Mouse (Mus musculus) brain, embryonic 14.5 days (tissue): ENCODE data around the gene Usp39. TPM values are rescaled to one million over a fixed set of nuclear protein-coding genes. Genes with fewer than 3 reads are reported as not detected.

Experiments
- DNase-seq: peaks from one replicate; pipeline ENCODE4 v3.0.0-alpha.2; 2011; ENCODE audit warnings: low read depth
- CTCF ChIP-seq: fragments of 200-500 bp; IDR thresholded peaks from 2 replicates; pipeline ENCODE4 v1.5.1; 2012; ENCODE audit warnings: inconsistent platforms, mild to moderate bottlenecking, moderate library complexity, borderline replicate concordance; ENCODE audit not compliant: insufficient read depth, insufficient read length; ENCODE audit errors: extremely low read depth
- POLR2A ChIP-seq: fragments of 200-500 bp; IDR thresholded peaks from 2 replicates; pipeline ENCODE4 v1.6.1; 2012; ENCODE audit warnings: mild to moderate bottlenecking, inconsistent platforms, borderline replicate concordance; ENCODE audit not compliant: poor library complexity, insufficient read depth, insufficient read length, severe bottlenecking; ENCODE audit errors: extremely low read depth
- polyA plus RNA-seq: library from polyadenylated mRNA; depleted of rRNA; stranded (reverse); fragments of >200 nt; gene quantifications from 2 replicates; pipeline ENCODE4 v1.2.3, GENCODE M21; 2012

The Usp39 gene
- polyA plus RNA-seq, 1 experiment, result 47.3 TPM

GRCm38 (mm10) chr6:72383142-72383820 is 38.3 kb upstream of the Usp39 start:
- no peak for DNase-seq
- TF ChIP-seq POLR2A, result no peak
- no peak for TF ChIP-seq CTCF

GRCm38 (mm10) chr6:72382494-72382893 is 37.5 kb upstream of the Usp39 start:
- no peak for DNase-seq
- TF ChIP-seq POLR2A (no peak), CTCF (no peak)

- TF ChIP-seq POLR2A (no peak), CTCF (no peak)
- peak; percentile 41 for DNase-seq
These were observed 35.3 kb upstream of the Usp39 start, which contains the start of gene Vamp5 for GRCm38 (mm10) chr6:72380131-72380770. TSS of gene Vamp5 (minus strand) at chr6:72380468.

GRCm38 (mm10) chr6:72379377-72380130 is 34.6 kb upstream of the Usp39 start:
- no peak for DNase-seq
- TF ChIP-seq CTCF (no peak), POLR2A (no peak)

GRCm38 (mm10) chr6:72378510-72379234 is 33.7 kb upstream of the Usp39 start:
- TF ChIP-seq CTCF (no peak), POLR2A (no peak)
- DNase-seq, result no peak

- no peak for DNase-seq
- no peak for TF ChIP-seq CTCF
- no peak for TF ChIP-seq POLR2A
These were observed 30.0 kb upstream of the Usp39 start for GRCm38 (mm10) chr6:72374820-72375563.

- TF ChIP-seq CTCF (no peak), POLR2A (no peak)
- no peak for DNase-seq
These were observed 29.2 kb upstream of the Usp39 start for GRCm38 (mm10) chr6:72374206-72374605.

GRCm38 (mm10) chr6:72373184-72373583 is 28.2 kb upstream of the Usp39 start:
- TF ChIP-seq POLR2A (no peak), CTCF (no peak)
- DNase-seq, result no peak

GRCm38 (mm10) chr6:72371571-72371970 is 26.6 kb upstream of the Usp39 start:
- DNase-seq, result no peak
- TF ChIP-seq CTCF, result no peak
- no peak for TF ChIP-seq POLR2A

- no peak for DNase-seq
- TF ChIP-seq CTCF (no peak), POLR2A (no peak)
These were observed 26.2 kb upstream of the Usp39 start for GRCm38 (mm10) chr6:72371147-72371546.

GRCm38 (mm10) chr6:72370091-72370490 is 25.1 kb upstream of the Usp39 start:
- TF ChIP-seq POLR2A (no peak), CTCF (no peak)
- DNase-seq, result no peak

GRCm38 (mm10) chr6:72369557-72369956 is 24.6 kb upstream of the Usp39 start:
- no peak for DNase-seq
- TF ChIP-seq CTCF, result peak; percentile 25; the same call in 1 of the 2 replicates
- no peak for TF ChIP-seq POLR2A
